Mouse (Mus musculus) embryo, embryonic 10.5 days (tissue): ENCODE results near the gene Slc47a1.
"Not testable (repeated sequence)": the region's sequence is repeated elsewhere in the genome, so short reads cannot be mapped to it uniquely, and the experiment has no call there.

Experiments used
- DNase-seq: peaks from one replicate; pipeline ENCODE4 v3.0.0-alpha.2; 2015; ENCODE audit warnings: low spot score

Slc47a1 gene

DNA sequence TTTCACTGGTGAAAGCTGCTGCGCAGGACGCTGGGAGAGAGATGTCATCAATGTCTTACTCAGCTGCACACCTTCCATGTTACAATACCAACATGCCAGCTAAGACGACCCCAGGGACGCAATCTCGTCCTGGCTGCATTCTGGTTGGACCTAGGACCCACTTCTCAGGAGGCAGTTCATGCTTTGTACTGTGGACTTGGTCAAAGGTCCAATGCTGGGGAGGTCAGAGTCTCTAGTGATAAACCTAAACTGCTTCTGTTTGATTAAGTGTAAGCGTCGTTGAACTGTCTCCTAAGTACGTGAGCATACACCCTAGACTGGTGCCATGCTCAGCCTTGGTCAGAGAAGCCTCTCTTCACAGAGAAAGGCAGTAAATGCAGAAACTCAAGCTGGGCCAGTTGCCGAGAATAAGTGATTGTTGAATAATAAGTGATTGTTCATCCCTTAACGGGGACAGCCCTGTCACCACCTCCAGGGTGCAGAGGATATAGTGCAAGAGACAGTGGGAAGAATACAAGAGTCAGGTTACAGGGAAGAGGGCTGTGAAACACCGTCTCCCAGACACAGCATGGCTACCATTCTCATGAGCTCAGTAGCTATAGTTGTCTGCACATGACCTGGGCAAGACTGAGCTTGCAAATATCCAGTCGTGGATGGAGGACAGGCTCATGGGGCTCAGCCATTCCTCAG, 58.8 kb downstream of the Slc47a1 start:
- no peak for DNase-seq

DNA sequence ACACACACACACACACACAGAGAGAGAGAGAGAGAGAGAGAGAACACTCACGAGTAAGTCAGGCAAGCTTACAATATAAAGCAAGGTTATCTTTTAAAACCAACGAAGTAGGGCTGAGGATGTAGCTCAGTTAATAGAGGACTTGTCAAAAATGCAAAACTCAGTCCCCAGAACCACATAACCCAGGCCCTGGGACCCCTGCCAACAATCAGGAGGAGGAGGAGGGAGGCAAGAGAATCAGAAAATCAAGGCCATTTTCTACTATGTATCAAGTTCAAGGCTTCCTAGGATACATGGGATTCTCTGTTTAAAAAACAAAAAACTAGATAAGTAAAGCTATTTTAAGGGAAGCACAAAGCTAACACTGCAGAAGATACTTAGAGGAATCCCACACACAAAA, 61.3 kb downstream of the Slc47a1 start:
- DNase-seq: no peak

DNA sequence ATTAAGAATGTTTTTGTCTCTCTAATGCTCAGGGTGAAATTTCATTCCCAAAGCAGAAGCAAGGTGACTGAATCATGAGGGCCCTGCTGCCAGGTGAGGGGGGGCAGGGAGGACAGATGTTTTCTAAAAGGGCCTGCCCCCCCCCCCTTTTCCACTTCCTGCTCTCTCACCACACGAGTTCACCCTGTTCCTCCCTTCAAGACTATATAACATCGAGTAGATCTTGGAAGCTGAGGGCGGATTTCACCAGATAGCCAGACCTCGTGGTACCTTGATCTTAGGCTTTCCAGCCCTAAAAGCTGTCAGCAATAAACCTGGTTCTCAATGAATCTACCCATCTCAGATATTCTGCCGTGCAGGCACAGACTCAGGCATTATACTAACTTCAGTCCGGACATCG, 67.8 kb downstream of the Slc47a1 start:
- no peak for DNase-seq

DNA sequence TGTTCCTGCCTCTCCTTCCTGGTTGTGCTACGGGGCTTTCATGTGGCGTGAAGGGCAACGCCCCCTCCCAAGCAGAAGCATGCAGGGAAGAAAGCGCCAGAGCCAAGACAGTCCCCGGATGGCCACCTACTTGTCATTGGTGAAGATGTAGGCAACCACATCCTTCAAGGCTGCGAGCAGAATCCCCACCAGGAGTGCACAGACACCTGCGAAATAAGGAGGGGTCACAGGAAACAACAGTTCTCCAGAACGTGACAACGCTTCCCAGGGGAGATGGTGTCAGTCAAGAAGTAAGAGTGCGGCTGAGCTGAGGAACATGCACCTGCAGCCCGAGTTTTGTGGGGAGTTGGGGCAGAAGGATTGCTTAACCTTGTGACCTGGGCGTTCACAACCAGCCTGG, 68.3 kb downstream of the Slc47a1 start:
- DNase-seq: no peak

- DNase-seq: no peak
Observed at GRCm38 (mm10) chr11:61307795-61308194, 70.3 kb downstream of the Slc47a1 start.

DNA sequence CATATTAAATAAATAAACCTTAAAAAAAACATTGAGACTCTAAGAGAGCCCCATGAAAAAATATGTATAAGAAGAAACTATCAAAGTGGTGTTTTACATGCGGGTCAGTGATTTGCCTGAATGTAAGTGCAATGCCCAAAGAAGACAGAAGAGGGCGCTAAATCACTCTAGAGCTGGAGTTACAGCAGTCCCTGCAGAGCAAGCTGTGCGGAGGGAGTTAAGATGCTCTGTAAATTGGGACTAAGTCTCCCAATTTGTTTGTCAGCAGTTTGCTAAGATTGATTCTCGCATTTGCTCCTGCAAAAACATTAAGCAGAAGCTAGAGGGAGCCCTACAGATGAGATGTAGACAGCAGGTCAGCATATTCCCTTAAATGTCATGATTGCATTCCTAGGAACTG, 72.8 kb downstream of the Slc47a1 start:
- peak; percentile 42 for DNase-seq

- not testable (repeated sequence) for DNase-seq
Observed at GRCm38 (mm10) chr11:61304535-61304934, 73.6 kb downstream of the Slc47a1 start.

DNA sequence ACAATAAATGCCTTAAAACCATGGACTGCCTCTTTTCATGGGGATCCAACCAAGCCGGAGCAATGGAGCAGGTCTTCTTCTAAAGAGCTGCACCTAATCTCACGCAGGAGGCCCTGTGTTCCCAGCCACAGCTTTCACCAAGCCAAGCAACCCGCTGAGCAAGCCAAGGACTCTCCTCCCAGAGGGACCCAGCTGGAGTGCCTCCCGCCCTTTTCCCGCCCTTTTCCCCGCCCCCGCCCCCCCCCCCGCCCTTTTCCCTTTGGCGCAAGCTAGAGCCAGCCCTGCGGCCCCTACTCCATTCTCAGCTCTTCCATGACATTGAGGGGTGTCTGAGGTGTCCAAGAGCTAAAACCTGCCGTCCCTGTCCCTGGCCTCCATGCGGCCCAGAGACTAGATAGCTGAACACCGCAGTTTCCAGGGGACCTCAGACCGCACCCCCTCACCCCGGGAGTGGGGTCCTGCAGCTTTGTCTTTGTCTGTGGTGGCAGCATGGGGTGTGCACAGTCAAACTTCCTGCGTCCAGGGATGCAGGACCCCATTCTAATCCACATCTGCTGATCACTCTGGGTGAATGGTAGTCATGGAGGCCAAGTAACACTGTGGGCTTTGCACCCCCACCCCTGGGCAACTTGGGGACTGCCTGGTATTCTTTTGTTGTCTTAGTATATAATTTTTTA, 77.3 kb downstream of the Slc47a1 start:
- DNase-seq: no peak

- no peak for DNase-seq
Observed at GRCm38 (mm10) chr11:61300205-61300604, 77.9 kb downstream of the Slc47a1 start.

- DNase-seq: no peak
Observed at GRCm38 (mm10) chr11:61297901-61298300, 80.2 kb downstream of the Slc47a1 start.

DNA sequence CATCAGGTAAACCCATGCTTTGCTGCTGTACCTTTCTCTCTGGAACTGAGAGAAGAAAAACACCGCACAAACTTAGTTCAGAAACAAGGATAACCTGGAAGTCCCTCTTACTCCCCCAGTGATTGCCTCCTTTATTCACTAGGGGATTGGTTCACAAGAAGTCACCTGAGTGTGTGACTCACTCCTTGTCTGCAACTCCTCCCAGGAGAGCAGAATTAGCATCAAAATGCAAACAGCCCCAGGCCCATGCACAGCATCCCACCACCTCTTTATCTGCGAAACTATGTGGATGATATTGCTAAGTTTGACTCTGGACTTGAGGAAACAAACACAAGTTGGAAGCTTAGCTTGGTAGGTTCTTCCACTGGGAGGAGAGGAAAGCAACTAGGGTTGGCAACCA, 80.8 kb downstream of the Slc47a1 start:
- no peak for DNase-seq

DNA sequence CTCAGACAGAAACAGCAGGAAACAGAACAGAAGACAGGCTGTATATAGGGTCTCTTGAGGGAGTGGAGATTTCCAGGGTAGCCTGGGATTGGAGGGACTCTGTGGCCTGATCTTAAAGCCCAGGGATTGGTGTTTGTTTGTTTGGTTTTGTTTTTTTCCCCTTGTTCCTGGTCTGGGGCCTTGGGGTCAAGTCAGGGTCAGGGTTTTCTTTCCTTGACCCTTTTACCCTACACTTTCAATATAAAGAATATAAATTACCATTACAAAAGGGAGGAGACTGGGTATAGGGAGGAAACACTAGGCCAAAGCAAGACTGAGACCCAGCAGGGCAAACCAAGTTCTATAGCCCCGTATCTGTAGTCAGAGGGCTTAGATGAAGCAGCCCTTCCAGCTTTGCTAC, 81.6 kb downstream of the Slc47a1 start:
- DNase-seq: peak; percentile 33

GRCm38 (mm10) chr11:61295556-61295955, 82.6 kb downstream of the Slc47a1 start:
- no peak for DNase-seq

GRCm38 (mm10) chr11:61294431-61294830, 83.7 kb downstream of the Slc47a1 start:
- DNase-seq: no peak
